Mouse (Mus musculus): ENCODE results near the gene Spata2.

- TF ChIP-seq CTCF (IDR thresholded peaks at IDR 0.05; ENCODE audit: borderline replicate concordance, extremely low read depth, insufficient read depth, insufficient read length) (no peak), POLR2A (IDR thresholded peaks at IDR 0.05; ENCODE audit: borderline replicate concordance, extremely low read depth, insufficient read depth, insufficient read length, poor library complexity, severe bottlenecking) (no peak)
Measured at GRCm38 (mm10) chr2:167449331-167450275, 43.1 kb downstream of the Spata2 start.

Data from brain, embryonic 14.5 days (tissue).